21 mouse cellular contexts compared by ENCODE assay signal in the genomic region with DNA sequence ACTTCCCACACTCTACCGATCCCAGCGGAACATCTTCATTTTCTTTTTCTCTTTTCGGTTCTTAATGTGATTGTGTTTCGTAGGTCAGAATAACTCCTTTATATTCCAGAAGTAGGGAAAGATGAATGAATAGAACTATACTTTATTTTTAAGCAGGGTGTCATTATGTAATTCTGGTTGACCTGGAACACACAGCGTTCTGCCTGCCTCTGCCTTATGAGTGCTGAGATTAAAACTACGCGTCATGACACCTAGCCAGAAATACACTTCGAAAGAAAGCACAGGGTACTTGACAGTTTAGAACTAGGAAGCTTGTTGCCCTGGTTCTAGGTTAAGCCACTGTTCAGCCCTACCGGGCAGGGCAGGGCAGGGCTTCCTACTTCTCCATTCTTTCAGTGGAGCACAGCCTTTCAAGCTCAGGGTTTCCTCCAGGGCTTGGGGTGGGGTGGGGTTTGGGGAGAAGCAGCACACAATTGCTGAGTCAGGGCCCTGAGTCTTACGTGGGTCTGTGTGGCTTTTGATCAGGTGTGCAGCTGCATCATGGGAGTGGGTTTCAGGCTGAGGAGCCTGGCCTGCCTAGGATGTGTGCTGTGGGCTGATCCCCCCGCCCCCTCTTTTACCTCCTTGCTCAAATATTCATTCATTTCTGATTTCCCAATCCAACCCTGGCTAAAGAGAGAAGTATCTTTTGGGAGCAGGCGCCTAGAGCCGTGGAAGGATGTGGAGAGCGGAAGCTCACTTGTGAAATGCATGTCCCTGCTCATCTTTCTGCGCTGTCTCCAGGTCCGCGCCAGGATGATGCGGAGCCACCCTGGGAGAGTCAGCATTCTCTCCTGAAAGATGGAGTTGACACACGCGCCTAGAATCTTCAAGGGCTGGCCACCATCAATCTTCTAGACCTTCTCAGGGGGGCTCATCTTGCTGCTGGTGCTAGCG. TPM values are rescaled to one million over a fixed set of nuclear protein-coding genes. Genes with fewer than 3 reads are reported as not detected.
A peak's percentile ranks its signal among the peaks of the same experiment; 100 is the strongest.
DNase-seq lines count a peak whose midpoint lies in the region; ATAC-seq lines count a peak whose summit lies in the region.
"Had no signal": no experiment of that assay in that cellular context is flagged by ENCODE, and none has a peak within 500 bp of the region (broad histone marks: within the 10 kb centered on the region; RNA-seq: fewer than 3 reads in every experiment).

No protein-coding gene starts in this region.

- H3K27me3 ChIP-seq in hindbrain, embryonic 16.5 days (replicated peaks; ENCODE audit: control insufficient read depth, insufficient read depth, low read length) = no peaks in the 10 kb centered on the region
- H3K27me3 ChIP-seq in hindbrain, embryonic 12.5 days = no peaks in the 10 kb centered on the region
- H3K27me3 ChIP-seq: midbrain, embryonic 12.5 days; neural tube, embryonic 15.5 days; stomach, embryonic 15.5 days had no signal

- H3K27ac ChIP-seq in hindbrain, embryonic 16.5 days (ENCODE audit: low read depth, low read length) = no peak overlapping the region
- H3K27ac ChIP-seq in hindbrain, embryonic 12.5 days = no peak overlapping the region
- H3K27ac ChIP-seq: forebrain, embryonic 10.5 days; hindbrain, postnatal 0 days; midbrain, embryonic 12.5 days; neural tube, embryonic 15.5 days; stomach, embryonic 15.5 days had no signal

- no peak overlapping the region for H3K9ac ChIP-seq in hindbrain, embryonic 16.5 days (ENCODE audit: low read depth, low read length)
- no peak overlapping the region for H3K9ac ChIP-seq in hindbrain, embryonic 12.5 days
- H3K9ac ChIP-seq: midbrain, embryonic 12.5 days; neural tube, embryonic 15.5 days; stomach, embryonic 15.5 days had no signal

- H3K4me1 ChIP-seq in hindbrain, embryonic 16.5 days (ENCODE audit: control insufficient read depth, insufficient read depth, low read depth, low read length) = no peaks in the 10 kb centered on the region
- no peaks in the 10 kb centered on the region for H3K4me1 ChIP-seq in hindbrain, embryonic 12.5 days
- H3K4me1 ChIP-seq: forebrain, embryonic 10.5 days; midbrain, embryonic 12.5 days; neural tube, embryonic 15.5 days; stomach, embryonic 15.5 days had no signal

- peaks cover 10% of the 10 kb centered on the region for H3K36me3 ChIP-seq in hindbrain, embryonic 16.5 days (ENCODE audit: control insufficient read depth, insufficient read depth, low read length)
- peaks cover 16% of the 10 kb centered on the region for H3K36me3 ChIP-seq in hindbrain, embryonic 12.5 days
- H3K36me3 ChIP-seq: stomach, embryonic 15.5 days had no signal

- DNase-seq in ES-CJ7 (ENCODE audit: low read depth, low spot score) (peak; percentile 43), R1 (ENCODE audit: low read depth, low spot score) (peak; percentile 57)
- DNase-seq in lung, postnatal 36 days = no peak
- DNase-seq: cerebellum, adult 2 months; cerebellum, postnatal 36 days; gastrocnemius, postnatal 25 days; kidney, adult 18-20 months; kidney, postnatal 14 days; liver; right cerebral cortex, postnatal 14 days had no signal

- ATAC-seq in hindbrain, embryonic 16.5 days = 0 out of 2 replicates have a peak, but pooled peaks have one; percentile 50
- no peak for ATAC-seq in hindbrain, embryonic 12.5 days (ENCODE audit: low FRiP score)
- peak; percentile 82 for ATAC-seq in megakaryocyte, adult 5-6 weeks (ENCODE audit: poor library complexity, severe bottlenecking)
- ATAC-seq in megakaryocyte-erythroid progenitor cell, adult 5-6 weeks (replicated peaks; ENCODE audit: low FRiP score, low TSS enrichment, poor library complexity, severe bottlenecking) = no peak
- ATAC-seq: hindbrain, postnatal 0 days had no signal

- no peak overlapping the region for H3K4me3 ChIP-seq in hindbrain, embryonic 16.5 days (ENCODE audit: low read length)
- H3K4me3 ChIP-seq in hindbrain, embryonic 12.5 days = no peak overlapping the region
- H3K4me3 ChIP-seq: forebrain, embryonic 10.5 days; midbrain, embryonic 12.5 days; myocyte; neural tube, embryonic 15.5 days; stomach, embryonic 15.5 days had no signal

- no peaks in the 10 kb centered on the region for H3K9me3 ChIP-seq in hindbrain, embryonic 16.5 days (ENCODE audit: control insufficient read depth, low read length)
- H3K9me3 ChIP-seq in hindbrain, embryonic 12.5 days (replicated peaks) = no peaks in the 10 kb centered on the region
- H3K9me3 ChIP-seq: forebrain, embryonic 10.5 days; G1E; midbrain, embryonic 12.5 days; neural tube, embryonic 15.5 days; stomach, embryonic 15.5 days had no signal

- 90% methylated on average over 21 of the region's 21 CpGs for WGBS in hindbrain, embryonic 16.5 days
- 91% methylated on average over 21 of the region's 21 CpGs for WGBS in hindbrain, embryonic 12.5 days

- H3K4me2 ChIP-seq in hindbrain, embryonic 16.5 days (ENCODE audit: low read length) = no peak overlapping the region
- no peak overlapping the region for H3K4me2 ChIP-seq in hindbrain, embryonic 12.5 days (replicated peaks)
- H3K4me2 ChIP-seq: midbrain, embryonic 12.5 days; neural tube, embryonic 15.5 days; stomach, embryonic 15.5 days had no signal

RNA-seq across cellular contexts. Expression of a gene that starts 42.1 kb away (rescaled TPM):
- polyA plus RNA-seq in hindbrain, embryonic 16.5 days (2015; fragmentation: Nextera tagmentation; extraction: Ambion mirVana) = 86.0 and 91.8 TPM in 2 replicates
- 110 and 111 TPM in 2 replicates for polyA plus RNA-seq in hindbrain, embryonic 12.5 days (2016; fragmentation: Nextera tagmentation; extraction: Ambion mirVana)
- 44.2 and 60.2 TPM in 2 replicates for total RNA-seq in megakaryocyte, adult 5-6 weeks (2015)
- 34.5 and 42.1 TPM in 2 replicates for total RNA-seq in megakaryocyte, adult 5-6 weeks (2017)
- total RNA-seq in megakaryocyte-erythroid progenitor cell, adult 5-6 weeks (2014; fragmentation: Nextera tagmentation) = 117 and 118 TPM in 2 replicates
- 140 and 151 TPM in 2 replicates for total RNA-seq in megakaryocyte-erythroid progenitor cell, adult 5-6 weeks (2017)

Comparison
In these comparisons a context has a peak if more than half of its experiments do, and no peak if none do; other contexts are left out.
1. ATAC-seq: peak in hindbrain, embryonic 16.5 days (single experiment) and megakaryocyte, adult 5-6 weeks (single experiment); none in hindbrain, embryonic 12.5 days (single experiment) and megakaryocyte-erythroid progenitor cell, adult 5-6 weeks (single experiment).